Mouse (Mus musculus) G1E (cell line): ENCODE data around the gene St6galnac6.

ENCODE experiments used
- CTCF ChIP-seq: IDR thresholded peaks from 2 replicates; pipeline ENCODE4 v1.5.1; 2012; ENCODE audit warnings: low read depth, low read length, inconsistent platforms, mixed read lengths
- GATA1 ChIP-seq: IDR thresholded peaks from 2 replicates; pipeline ENCODE4 v1.6.1; 2012; ENCODE audit warnings: borderline replicate concordance, low read length, inconsistent platforms, mixed read lengths
- GATA2 ChIP-seq: IDR thresholded peaks from 2 replicates; pipeline ENCODE4 v1.6.1; 2012; ENCODE audit warnings: low read depth, low read length, inconsistent platforms, borderline replicate concordance

- TF ChIP-seq CTCF (no peak), GATA2 (no peak), GATA1 (no peak)
Observed at GRCm38 (mm10) chr2:32658873-32659272, 59.4 kb downstream of the St6galnac6 start.
